18 mouse cellular contexts compared by ENCODE assay signal in genomic region chr13:99369103-99369502, GRCm38 (mm10). TPM values are rescaled to one million over a fixed set of nuclear protein-coding genes. Genes with fewer than 3 reads are reported as not detected.
DNase-seq lines count a peak whose midpoint lies in the region; ATAC-seq and TF ChIP-seq lines count a peak whose summit lies in the region.
"Had no signal": no experiment of that assay in that cellular context is flagged by ENCODE, and none has a peak within 500 bp of the region (broad histone marks: within the 10 kb centered on the region; RNA-seq: fewer than 3 reads in every experiment).

No protein-coding gene starts in this region.

- no peak overlapping the region for H3K9ac ChIP-seq in forebrain, embryonic 14.5 days (ENCODE audit: low read length)
- no peak overlapping the region for H3K9ac ChIP-seq in forebrain, embryonic 16.5 days (replicated peaks; ENCODE audit: low read depth, low read length)
- no peak overlapping the region for H3K9ac ChIP-seq in hindbrain, postnatal 0 days (replicated peaks; ENCODE audit: low read length)
- H3K9ac ChIP-seq: embryonic facial prominence, embryonic 12.5 days; liver, embryonic 13.5 days had no signal

- no peak overlapping the region; the same call in 1 of the 2 replicates for H3K27ac ChIP-seq in forebrain, embryonic 14.5 days (ENCODE audit: low read depth, low read length)
- no peak overlapping the region for H3K27ac ChIP-seq in forebrain, embryonic 16.5 days (ENCODE audit: low read length)
- H3K27ac ChIP-seq in hindbrain, postnatal 0 days: peak overlapping the region; percentile 32; the same call in 1 of the 2 replicates
- H3K27ac ChIP-seq: embryonic facial prominence, embryonic 12.5 days; liver, embryonic 13.5 days had no signal

- peak; percentile 27 for DNase-seq in forebrain, embryonic 14.5 days (ENCODE audit: low spot score)
- peak; percentile 75 for DNase-seq in left cerebral cortex, postnatal 4 days
- DNase-seq in left cerebral cortex, adult 18-20 months (ENCODE audit: low spot score in 2 of 2): no peak
- DNase-seq in cerebellum, adult 9-10 months: peak; percentile 83
- peak; percentile 67 for DNase-seq in hindbrain, postnatal 0 days (ENCODE audit: low spot score)
- no peak for DNase-seq in testis, postnatal 14 days (ENCODE audit: low spot score)
- DNase-seq in retina, postnatal 1 day: no peak
- DNase-seq: adrenal gland, postnatal 36 days; heart, adult 18-20 months; heart, postnatal 4 days; kidney, adult 18-20 months; kidney, postnatal 4 days; liver, embryonic 13.5 days had no signal

- no peaks in the 10 kb centered on the region for H3K4me1 ChIP-seq in forebrain, embryonic 14.5 days (ENCODE audit: control insufficient read depth, insufficient read depth, low read length)
- peaks cover 10% of the 10 kb centered on the region for H3K4me1 ChIP-seq in forebrain, embryonic 16.5 days (replicated peaks; ENCODE audit: control insufficient read depth, insufficient read depth, low read length)
- no peaks in the 10 kb centered on the region for H3K4me1 ChIP-seq in hindbrain, postnatal 0 days (ENCODE audit: insufficient read depth, low read length)
- H3K4me1 ChIP-seq: liver, embryonic 13.5 days had no signal

- H3K36me3 ChIP-seq in forebrain, embryonic 14.5 days (ENCODE audit: control insufficient read depth, insufficient read depth, low read length): peaks cover 4% of the 10 kb centered on the region; the same call in 1 of the 2 replicates
- H3K36me3 ChIP-seq in forebrain, embryonic 16.5 days (ENCODE audit: control insufficient read depth, insufficient read depth): no peaks in the 10 kb centered on the region
- 0 out of 2 replicates have a peak, but pooled peaks cover 1% of the 10 kb centered on the region for H3K36me3 ChIP-seq in hindbrain, postnatal 0 days (ENCODE audit: insufficient read depth, low read length)

- intact Hi-C loops in left cerebral cortex, postnatal 4 days (cut with DNase I): loop anchor here (5.0 to 10.0 kb wide), 2 partner anchors 116 to 468 kb away; no protein-coding TSS in a partner anchor

- WGBS in forebrain, embryonic 14.5 days: 68% methylated on average over 12 of the region's 12 CpGs
- 70% methylated on average over 12 of the region's 12 CpGs for WGBS in forebrain, embryonic 16.5 days
- WGBS in hindbrain, postnatal 0 days: 40% methylated on average over 12 of the region's 12 CpGs

- no peak overlapping the region for H3K4me2 ChIP-seq in forebrain, embryonic 14.5 days (ENCODE audit: low read length)
- no peak overlapping the region for H3K4me2 ChIP-seq in forebrain, embryonic 16.5 days (ENCODE audit: low read length)
- H3K4me2 ChIP-seq in hindbrain, postnatal 0 days (ENCODE audit: low read depth, low read length): no peak overlapping the region
- H3K4me2 ChIP-seq: embryonic facial prominence, embryonic 12.5 days; liver, embryonic 13.5 days had no signal

- 0 out of 2 replicates have a peak, but pooled peaks have one; percentile 37 for ATAC-seq in forebrain, embryonic 14.5 days
- no peak for ATAC-seq in forebrain, embryonic 16.5 days
- peak; percentile 68; the same call in 1 of the 2 replicates for ATAC-seq in hindbrain, postnatal 0 days
- ATAC-seq: activated CD4-positive, CD25-positive, alpha-beta regulatory T cell, adult 4 months; lung, postnatal 0 days had no signal

- no peak overlapping the region for H3K4me3 ChIP-seq in forebrain, embryonic 14.5 days (ENCODE audit: low read depth, low read length)
- H3K4me3 ChIP-seq in forebrain, embryonic 16.5 days (replicated peaks; ENCODE audit: low read length): no peak overlapping the region
- H3K4me3 ChIP-seq in hindbrain, postnatal 0 days (ENCODE audit: low read length): no peak overlapping the region
- H3K4me3 ChIP-seq: embryonic facial prominence, embryonic 12.5 days; liver, embryonic 13.5 days; megakaryocyte, embryonic 14.5 days had no signal

- TF ChIP-seq CTCF in hindbrain, postnatal 0 days (IDR thresholded peaks at IDR 0.05; ENCODE audit: low read depth): no peak

- no peaks in the 10 kb centered on the region for H3K27me3 ChIP-seq in forebrain, embryonic 14.5 days (replicated peaks; ENCODE audit: control insufficient read depth, insufficient read depth, low read length)
- no peaks in the 10 kb centered on the region for H3K27me3 ChIP-seq in forebrain, embryonic 16.5 days (replicated peaks; ENCODE audit: control insufficient read depth, insufficient read depth, low read length)
- H3K27me3 ChIP-seq in hindbrain, postnatal 0 days (ENCODE audit: insufficient read depth, low read length): no peaks in the 10 kb centered on the region
- H3K27me3 ChIP-seq: embryonic facial prominence, embryonic 12.5 days; liver, embryonic 13.5 days; megakaryocyte, embryonic 14.5 days had no signal

- no peaks in the 10 kb centered on the region for H3K9me3 ChIP-seq in forebrain, embryonic 14.5 days (replicated peaks; ENCODE audit: control insufficient read depth, low read length)
- H3K9me3 ChIP-seq in forebrain, embryonic 16.5 days (ENCODE audit: control insufficient read depth, low read length): no peaks in the 10 kb centered on the region
- no peaks in the 10 kb centered on the region for H3K9me3 ChIP-seq in hindbrain, postnatal 0 days (ENCODE audit: low read length)
- H3K9me3 ChIP-seq: embryonic facial prominence, embryonic 12.5 days; liver, embryonic 13.5 days; megakaryocyte, embryonic 14.5 days had no signal

RNA-seq across cellular contexts. Expression of gene Mrps27, which starts 24.5 kb away (rescaled TPM):
- polyA plus RNA-seq in forebrain, embryonic 14.5 days (2014; fragmentation: Nextera tagmentation; extraction: Ambion mirVana): 45.6 and 48.0 TPM in 2 replicates
- 46.4 and 49.1 TPM in 2 replicates for polyA plus RNA-seq in forebrain, embryonic 16.5 days (2015; fragmentation: Nextera tagmentation; extraction: Ambion mirVana)
- 10 to 100 TPM; 28.3 to 28.7 TPM for total RNA-seq in left cerebral cortex, postnatal 4 days (2021)
- 10 to 100 TPM; 28.3 to 29.5 TPM for total RNA-seq in left cerebral cortex, adult 18-20 months (2021)
- total RNA-seq in hindbrain, postnatal 0 days (2014; rRNA removed): 16.2 and 17.5 TPM in 2 replicates
- polyA plus RNA-seq in hindbrain, postnatal 0 days (2015; fragmentation: Nextera tagmentation; extraction: Ambion mirVana): 41.3 and 41.7 TPM in 2 replicates

RNA-seq across cellular contexts. Expression of gene Ptcd2, which starts 24.6 kb away (rescaled TPM):
- polyA plus RNA-seq in forebrain, embryonic 14.5 days (2014; fragmentation: Nextera tagmentation; extraction: Ambion mirVana): 60.9 and 64.8 TPM in 2 replicates
- 53.2 and 57.9 TPM in 2 replicates for polyA plus RNA-seq in forebrain, embryonic 16.5 days (2015; fragmentation: Nextera tagmentation; extraction: Ambion mirVana)
- total RNA-seq in left cerebral cortex, postnatal 4 days (2021): 10 to 100 TPM; 31.7 to 33.5 TPM
- 10 to 100 TPM; 29.5 to 30.7 TPM for total RNA-seq in left cerebral cortex, adult 18-20 months (2021)
- total RNA-seq in hindbrain, postnatal 0 days (2014; rRNA removed): 29.3 and 38.2 TPM in 2 replicates
- polyA plus RNA-seq in hindbrain, postnatal 0 days (2015; fragmentation: Nextera tagmentation; extraction: Ambion mirVana): 51.2 and 52.8 TPM in 2 replicates

Comparison
In these comparisons a context has a peak if more than half of its experiments do, and no peak if none do; other contexts are left out.
1. DNase-seq: peak in forebrain, embryonic 14.5 days (single experiment), left cerebral cortex, postnatal 4 days (single experiment), cerebellum, adult 9-10 months (single experiment) and hindbrain, postnatal 0 days (single experiment); none in left cerebral cortex, adult 18-20 months (0 of 2), testis, postnatal 14 days (single experiment) and retina, postnatal 1 day (single experiment).